Mouse (Mus musculus) embryonic facial prominence, embryonic 12.5 days (tissue): ENCODE results near the gene Hcn1. TPM values are rescaled to one million over a fixed set of nuclear protein-coding genes. Genes with fewer than 3 reads are reported as not detected.

ENCODE experiments used
- ATAC-seq: fragments of 200-750 bp; cut with Nextera tagmentation; 2 replicates; pipeline ENCODE4 v1.8.0; 2017; ENCODE audit not compliant: insufficient number of reproducible peaks, insufficient read depth, low FRiP score, low TSS enrichment
- H3K27ac ChIP-seq: fragments of 300-500 bp; sonication (generic); 2 replicates; pipeline ENCODE4 v1.5.1; 2016; ENCODE audit warnings: mild to moderate bottlenecking
- H3K27me3 ChIP-seq: fragments of 300-500 bp; sonication (generic); 2 replicates; pipeline ENCODE4 v1.6.1; 2016; ENCODE audit warnings: mild to moderate bottlenecking, moderate library complexity
- H3K36me3 ChIP-seq: fragments of 300-500 bp; sonication (generic); 2 replicates; pipeline ENCODE4 v1.6.1; 2016; ENCODE audit warnings: mild to moderate bottlenecking
- H3K4me1 ChIP-seq: fragments of 300-500 bp; sonication (generic); 2 replicates; pipeline ENCODE4 v1.6.1; 2016
- H3K4me2 ChIP-seq: fragments of 300-500 bp; sonication (generic); replicated peaks from 2 replicates; pipeline ENCODE4 v1.6.1; 2016; ENCODE audit warnings: mild to moderate bottlenecking, moderate library complexity
- H3K4me3 ChIP-seq: fragments of 300-500 bp; sonication (generic); 2 replicates; pipeline ENCODE4 v1.5.1; 2016; ENCODE audit warnings: mild to moderate bottlenecking
- H3K9ac ChIP-seq: fragments of 300-500 bp; sonication (generic); 2 replicates; pipeline ENCODE4 v1.6.1; 2016; ENCODE audit warnings: mild to moderate bottlenecking, moderate library complexity
- H3K9me3 ChIP-seq: fragments of 300-500 bp; sonication (generic); 2 replicates; pipeline ENCODE4 v1.6.1; 2016; ENCODE audit warnings: mild to moderate bottlenecking, moderate library complexity
- WGBS: fragments of 180-500 bp; shearing (Covaris S2); methylation state at CpG from one replicate; pipeline ENCODE4 v1.1.7; 2016; 5-methylcytosine and 5-hydroxymethylcytosine counted together
- polyA plus RNA-seq: library from polyadenylated mRNA; unstranded; fragments of >200 nt; fragmentation: Nextera tagmentation; extraction: Ambion mirVana; gene quantifications from 2 replicates; pipeline ENCODE4 v1.2.1, GENCODE M21; 2016

The Hcn1 gene
- polyA plus RNA-seq, 1 experiment from 2014 or later = 0.24 TPM

DNA sequence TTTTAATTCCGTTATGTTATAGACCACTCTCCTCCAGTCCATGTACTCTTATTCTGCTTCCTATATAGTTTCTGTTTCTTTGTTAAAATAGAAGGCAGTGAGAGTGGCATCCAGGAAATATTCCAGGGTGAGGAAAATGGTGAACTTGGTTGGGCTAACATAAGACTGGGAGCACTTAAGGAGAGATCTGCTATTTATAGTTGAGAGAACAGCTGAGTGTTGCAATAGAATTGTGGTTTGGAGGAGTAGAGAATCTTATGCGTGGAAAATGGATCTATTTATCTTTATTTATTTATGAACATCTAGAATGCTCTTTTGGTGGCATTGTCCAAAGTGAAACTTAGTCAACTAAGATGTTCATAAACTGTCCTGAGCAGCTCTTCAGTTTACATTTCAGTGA, 104.4 kb downstream of the Hcn1 start:
- no peaks in the 10 kb centered on the region for H3K36me3 ChIP-seq
- no peak for ATAC-seq

GRCm38 (mm10) chr13:117706986-117707738, 105.0 kb downstream of the Hcn1 start:
- ATAC-seq = no peak
- 82% methylated on average over 11 of the region's 11 CpGs for WGBS

More for the DNA sequence above, 104.4 kb downstream of the Hcn1 start:
- no peak overlapping the region for H3K4me2 ChIP-seq
- H3K9me3 ChIP-seq = no peaks in the 10 kb centered on the region
- no peak overlapping the region for H3K27ac ChIP-seq
- WGBS = 82% methylated on average over 2 of the region's 2 CpGs
- H3K4me3 ChIP-seq = no peak overlapping the region
- no peaks in the 10 kb centered on the region for H3K27me3 ChIP-seq
- H3K9ac ChIP-seq = no peak overlapping the region
- no peaks in the 10 kb centered on the region for H3K4me1 ChIP-seq

GRCm38 (mm10) chr13:117710811-117711210, 108.7 kb downstream of the Hcn1 start:
- H3K27ac ChIP-seq = no peak overlapping the region
- no peaks in the 10 kb centered on the region for H3K27me3 ChIP-seq
- H3K4me1 ChIP-seq = no peaks in the 10 kb centered on the region
- no peaks in the 10 kb centered on the region for H3K9me3 ChIP-seq
- H3K4me2 ChIP-seq = no peak overlapping the region
- H3K36me3 ChIP-seq = no peaks in the 10 kb centered on the region
- no peak overlapping the region for H3K4me3 ChIP-seq
- ATAC-seq = no peak
- no peak overlapping the region for H3K9ac ChIP-seq

More at GRCm38 (mm10) chr13:117706986-117707738, 105.0 kb downstream of the Hcn1 start:
- no peak overlapping the region for H3K4me2 ChIP-seq
- no peak overlapping the region for H3K4me3 ChIP-seq
- H3K9ac ChIP-seq = no peak overlapping the region
- H3K36me3 ChIP-seq = no peaks in the 10 kb centered on the region
- no peaks in the 10 kb centered on the region for H3K4me1 ChIP-seq
- no peaks in the 10 kb centered on the region for H3K9me3 ChIP-seq
- no peak overlapping the region for H3K27ac ChIP-seq
- H3K27me3 ChIP-seq = no peaks in the 10 kb centered on the region

DNA sequence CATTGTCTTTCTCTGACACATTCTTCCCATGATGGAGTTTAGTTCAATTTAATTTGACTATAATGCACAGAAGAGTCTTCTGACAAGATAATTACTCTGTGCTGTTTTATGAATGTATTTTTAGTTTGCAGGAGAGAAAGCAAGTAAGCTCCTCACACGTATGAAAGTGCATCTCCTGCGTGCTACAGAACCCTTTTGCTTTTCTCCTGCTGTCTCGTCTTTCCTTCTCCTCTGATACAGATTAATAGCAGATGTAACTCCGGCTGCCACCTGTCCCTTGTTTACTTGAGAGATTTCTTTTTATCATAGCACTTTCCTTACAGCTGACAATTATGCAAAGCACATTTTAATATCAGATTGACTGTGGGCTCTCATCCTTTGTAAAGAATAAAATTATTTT, 120.0 kb downstream of the Hcn1 start:
- Histone ChIP-seq H3K27me3 (no peaks in the 10 kb centered on the region), H3K4me3 (no peak overlapping the region), H3K9me3 (no peaks in the 10 kb centered on the region), H3K9ac (no peak overlapping the region), H3K36me3 (no peaks in the 10 kb centered on the region), H3K4me2 (no peak overlapping the region), H3K4me1 (no peaks in the 10 kb centered on the region), H3K27ac (no peak overlapping the region)
- no peak for ATAC-seq
- 16% methylated on average over 4 of the region's 4 CpGs for WGBS

GRCm38 (mm10) chr13:117724083-117724482, 122.0 kb downstream of the Hcn1 start:
- no peak overlapping the region for H3K9ac ChIP-seq
- 79% methylated on average over 3 of the region's 3 CpGs for WGBS
- no peak overlapping the region for H3K27ac ChIP-seq
- H3K9me3 ChIP-seq = no peaks in the 10 kb centered on the region
- no peaks in the 10 kb centered on the region for H3K27me3 ChIP-seq
- H3K4me1 ChIP-seq = no peaks in the 10 kb centered on the region
- no peak overlapping the region for H3K4me2 ChIP-seq
- H3K4me3 ChIP-seq = no peak overlapping the region
- no peak for ATAC-seq
- no peaks in the 10 kb centered on the region for H3K36me3 ChIP-seq

GRCm38 (mm10) chr13:117728393-117728792, 126.3 kb downstream of the Hcn1 start:
- Histone ChIP-seq H3K4me2 (no peak overlapping the region), H3K27me3 (no peaks in the 10 kb centered on the region), H3K4me1 (no peaks in the 10 kb centered on the region), H3K4me3 (no peak overlapping the region), H3K9me3 (no peaks in the 10 kb centered on the region), H3K9ac (no peak overlapping the region), H3K36me3 (no peaks in the 10 kb centered on the region), H3K27ac (no peak overlapping the region)
- no peak for ATAC-seq
- 78% methylated on average over 2 of the region's 2 CpGs for WGBS

GRCm38 (mm10) chr13:117732738-117733137, 130.6 kb downstream of the Hcn1 start:
- Histone ChIP-seq H3K4me1 (no peaks in the 10 kb centered on the region), H3K27ac (no peak overlapping the region), H3K36me3 (no peaks in the 10 kb centered on the region), H3K9me3 (no peaks in the 10 kb centered on the region), H3K4me2 (no peak overlapping the region), H3K4me3 (no peak overlapping the region), H3K9ac (no peak overlapping the region), H3K27me3 (no peaks in the 10 kb centered on the region)
- ATAC-seq = no peak

DNA sequence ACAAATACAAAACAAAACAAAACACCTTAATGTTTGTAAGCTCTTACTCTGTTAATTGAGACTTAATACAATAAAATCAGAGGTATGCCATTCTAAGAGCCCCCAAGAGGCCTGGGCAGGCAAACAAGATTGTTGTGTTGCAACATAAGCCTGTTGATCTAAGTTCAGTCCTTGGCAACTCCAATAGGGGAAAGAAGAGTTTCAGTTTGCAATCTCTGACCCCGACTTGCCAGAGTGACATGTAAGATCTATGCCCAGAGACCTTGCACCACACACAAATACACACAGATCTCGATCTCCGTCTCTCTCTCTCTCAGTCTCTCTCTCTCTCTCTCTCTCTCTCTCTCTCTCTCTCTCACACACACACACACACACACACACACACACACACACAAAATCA, 142.3 kb downstream of the Hcn1 start:
- H3K27ac ChIP-seq = no peak overlapping the region
- H3K9me3 ChIP-seq = no peaks in the 10 kb centered on the region
- H3K4me1 ChIP-seq = no peaks in the 10 kb centered on the region
- WGBS = 82% methylated on average over 3 of the region's 3 CpGs
- no peaks in the 10 kb centered on the region for H3K27me3 ChIP-seq
- no peak overlapping the region for H3K4me3 ChIP-seq
- no peak overlapping the region for H3K9ac ChIP-seq
- no peak for ATAC-seq
- H3K36me3 ChIP-seq = no peaks in the 10 kb centered on the region
- no peak overlapping the region for H3K4me2 ChIP-seq

DNA sequence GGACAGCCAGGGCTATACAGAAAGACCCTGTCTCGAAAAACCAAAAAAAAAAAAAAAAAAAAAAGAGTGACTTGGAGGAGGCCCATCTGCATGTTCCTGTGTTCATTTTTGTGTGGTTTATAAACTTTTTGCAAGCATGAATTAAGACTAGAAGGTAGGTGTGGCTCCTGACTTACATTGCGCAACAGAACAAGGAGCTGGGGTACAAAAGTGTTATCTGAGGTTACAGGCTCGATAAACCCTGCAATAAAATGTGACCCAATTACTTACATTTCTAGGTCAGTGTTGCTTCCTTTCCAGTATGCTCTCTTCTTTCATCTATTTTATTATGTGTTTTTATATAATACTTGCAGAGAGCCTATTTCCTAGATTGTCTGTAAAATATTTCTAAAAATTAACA, 143.1 kb downstream of the Hcn1 start:
- Histone ChIP-seq H3K4me1 (no peaks in the 10 kb centered on the region), H3K27me3 (no peaks in the 10 kb centered on the region), H3K9ac (no peak overlapping the region), H3K4me2 (no peak overlapping the region), H3K9me3 (no peaks in the 10 kb centered on the region), H3K36me3 (no peaks in the 10 kb centered on the region), H3K27ac (no peak overlapping the region), H3K4me3 (no peak overlapping the region)
- ATAC-seq = no peak
- WGBS = 73% methylated on average over 3 of the region's 3 CpGs

- H3K9ac ChIP-seq = no peak overlapping the region
- H3K4me3 ChIP-seq = no peak overlapping the region
- H3K27me3 ChIP-seq = no peaks in the 10 kb centered on the region
- ATAC-seq = no peak
- no peaks in the 10 kb centered on the region for H3K4me1 ChIP-seq
- H3K4me2 ChIP-seq = no peak overlapping the region
- H3K36me3 ChIP-seq = no peaks in the 10 kb centered on the region
- no peak overlapping the region for H3K27ac ChIP-seq
- 79% methylated on average over 6 of the region's 6 CpGs for WGBS
- H3K9me3 ChIP-seq = no peaks in the 10 kb centered on the region
Observed at GRCm38 (mm10) chr13:117765487-117765886, 163.4 kb downstream of the Hcn1 start.

DNA sequence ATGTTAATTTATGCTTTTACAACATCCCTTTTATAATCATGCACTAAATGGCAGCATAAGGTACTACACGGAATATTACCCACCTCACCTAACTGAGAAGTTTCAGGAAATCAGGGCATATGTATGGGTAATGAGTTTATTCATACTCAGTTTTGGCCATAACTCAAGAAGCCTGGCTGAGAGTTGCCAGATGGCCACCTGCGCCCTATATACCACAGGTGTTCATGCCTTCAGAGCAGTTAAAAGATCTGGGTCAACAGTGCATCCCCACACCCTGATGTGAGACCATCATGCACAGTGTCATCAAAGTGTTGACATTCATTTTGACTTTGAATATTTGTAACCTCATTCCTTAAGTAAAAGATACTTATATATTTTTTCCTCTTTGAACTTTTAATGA, 183.3 kb downstream of the Hcn1 start:
- Histone ChIP-seq H3K36me3 (no peaks in the 10 kb centered on the region), H3K9me3 (no peaks in the 10 kb centered on the region), H3K4me3 (no peak overlapping the region), H3K4me2 (no peak overlapping the region), H3K27ac (no peak overlapping the region), H3K4me1 (no peaks in the 10 kb centered on the region), H3K9ac (no peak overlapping the region), H3K27me3 (no peaks in the 10 kb centered on the region)
- no peak for ATAC-seq
- 89% methylated on average over 2 of the region's 2 CpGs for WGBS

DNA sequence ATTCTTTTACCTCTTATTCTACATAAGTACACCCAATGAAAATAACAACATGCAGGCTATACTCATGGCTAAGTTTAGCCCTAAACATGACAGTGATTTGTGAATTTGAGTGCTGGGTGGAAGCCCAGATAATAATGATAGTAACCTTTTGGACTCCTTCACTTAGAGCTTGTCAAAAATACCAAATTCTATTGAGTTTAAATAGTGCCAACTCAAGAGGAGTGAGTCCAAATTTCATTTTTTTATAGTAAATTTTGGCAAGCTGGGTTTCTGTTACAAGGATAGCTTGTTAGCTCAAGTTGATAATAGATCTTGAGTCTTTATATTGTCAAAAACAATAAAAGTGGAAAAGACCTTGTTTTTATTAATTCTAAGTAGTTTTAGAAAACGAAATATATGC, 190.7 kb downstream of the Hcn1 start:
- H3K4me1 ChIP-seq = no peaks in the 10 kb centered on the region
- no peak overlapping the region for H3K9ac ChIP-seq
- H3K36me3 ChIP-seq = no peaks in the 10 kb centered on the region
- H3K9me3 ChIP-seq = no peaks in the 10 kb centered on the region
- no peak overlapping the region for H3K4me3 ChIP-seq
- H3K27me3 ChIP-seq = no peaks in the 10 kb centered on the region
- no peak overlapping the region for H3K27ac ChIP-seq
- WGBS = 54% methylated on average over 1 of the region's 1 CpGs
- ATAC-seq = no peak
- no peak overlapping the region for H3K4me2 ChIP-seq

DNA sequence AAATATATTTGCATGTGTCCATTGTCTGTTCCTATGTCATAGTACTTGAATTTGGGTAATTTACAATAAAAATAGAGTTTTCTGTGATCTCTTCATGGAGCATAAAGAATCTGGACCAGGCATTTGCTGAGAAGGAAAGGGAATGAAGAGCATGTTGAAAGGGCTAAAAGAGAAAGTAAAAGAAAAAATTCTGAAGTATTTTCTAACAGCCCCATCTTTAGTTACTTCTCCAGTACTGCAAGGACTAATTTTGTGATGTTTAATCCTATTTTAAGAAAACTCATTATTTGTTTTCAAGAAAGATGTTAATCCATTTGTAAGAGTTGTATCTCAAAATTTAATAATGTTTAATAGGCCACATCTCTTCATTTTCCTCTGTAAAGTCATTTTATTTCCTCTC, 198.9 kb downstream of the Hcn1 start:
- Histone ChIP-seq H3K4me1 (no peaks in the 10 kb centered on the region), H3K27ac (no peak overlapping the region), H3K4me2 (no peak overlapping the region), H3K36me3 (no peaks in the 10 kb centered on the region), H3K9ac (no peak overlapping the region), H3K4me3 (no peak overlapping the region), H3K27me3 (no peaks in the 10 kb centered on the region), H3K9me3 (no peaks in the 10 kb centered on the region)
- no peak for ATAC-seq
